Mouse (Mus musculus): Measurements from ENCODE around the gene Ppib.
A peak's percentile ranks its signal among the peaks of the same experiment; 100 is the strongest.

Gene Ppib

GRCm38 (mm10) chr9:66078072-66078471 lies 18.1 kb downstream of the Ppib start:
- no peak for DNase-seq (ENCODE audit: low read depth)

DNA sequence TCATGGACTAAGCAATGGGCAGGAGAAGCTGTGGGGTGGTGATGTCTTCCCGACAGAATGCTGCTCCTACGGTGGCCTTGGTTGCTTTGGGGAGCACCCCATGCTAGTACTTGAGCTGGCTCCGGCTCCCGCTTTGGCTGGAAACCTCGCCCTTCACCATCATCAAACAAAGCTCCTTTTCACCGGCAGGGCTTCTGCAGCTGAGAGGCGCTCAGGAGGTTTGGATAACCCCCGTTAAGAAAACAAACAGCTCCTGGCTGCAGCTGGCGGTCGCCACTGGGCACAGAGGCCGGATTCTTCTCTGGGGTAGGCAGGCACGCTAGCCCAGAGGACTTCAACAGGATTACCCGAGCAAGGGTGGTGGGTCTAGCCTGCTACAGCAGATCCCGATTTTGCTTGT lies 18.5 kb downstream of the Ppib start:
- peak; percentile 86 for DNase-seq (ENCODE audit: low read depth)

DNA sequence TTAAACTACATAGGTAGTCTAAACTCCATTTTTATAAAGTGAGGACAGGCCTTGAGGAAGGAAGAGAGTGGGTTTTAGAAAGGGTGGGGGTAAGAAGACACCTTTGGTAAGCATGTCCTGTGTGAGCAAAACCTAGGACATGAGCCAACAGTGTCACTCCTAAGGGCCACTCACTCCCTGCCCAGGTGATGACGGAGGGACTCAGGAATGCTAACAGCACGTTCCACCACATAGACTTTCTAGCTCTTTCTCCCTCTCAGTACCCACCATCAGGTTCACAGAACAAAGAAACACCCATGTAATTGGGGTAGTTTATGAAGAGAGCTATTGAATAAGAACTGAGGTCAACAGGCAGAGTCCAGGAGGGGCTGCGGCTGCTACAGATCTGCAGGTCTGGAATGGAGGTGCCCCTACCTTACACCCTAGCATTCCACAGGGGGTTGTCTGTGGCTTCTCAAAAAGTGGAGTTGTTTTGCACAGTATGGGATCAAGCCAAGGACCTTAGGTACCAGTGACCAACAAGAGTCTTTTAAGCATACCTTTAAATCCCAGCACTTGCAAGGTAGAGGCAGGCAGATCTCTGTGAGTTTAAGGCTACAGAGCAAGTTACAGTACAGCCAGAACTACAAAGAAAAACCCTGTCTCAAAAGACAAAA lies 20.9 kb downstream of the Ppib start:
- DNase-seq (ENCODE audit: low read depth): no peak

GRCm38 (mm10) chr9:66081999-66082398 lies 22.0 kb downstream of the Ppib start:
- no peak for DNase-seq (ENCODE audit: low read depth)

DNA sequence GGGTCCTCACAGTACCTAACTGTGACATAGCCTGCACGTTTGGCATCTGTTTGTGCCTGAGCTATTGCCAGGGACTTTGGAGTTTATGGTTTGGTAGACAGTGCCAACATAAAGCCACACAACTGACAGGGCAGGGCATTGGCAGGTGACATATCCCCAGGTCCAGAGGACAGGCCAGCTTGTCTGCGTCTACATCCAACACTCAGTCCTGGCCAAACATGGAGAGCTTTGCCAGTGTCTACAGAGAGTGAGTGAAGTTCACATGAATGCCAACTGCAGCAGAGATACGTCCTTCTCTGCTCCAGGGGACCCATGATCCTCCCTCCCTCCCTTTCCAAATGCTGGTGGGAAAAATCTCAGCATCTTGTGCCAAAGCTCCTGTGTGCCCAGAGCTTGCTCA lies 24.1 kb downstream of the Ppib start:
- no peak for DNase-seq (ENCODE audit: low read depth)

GRCm38 (mm10) chr9:66087062-66087461 lies 27.0 kb downstream of the Ppib start:
- DNase-seq (ENCODE audit: low read depth): no peak

DNA sequence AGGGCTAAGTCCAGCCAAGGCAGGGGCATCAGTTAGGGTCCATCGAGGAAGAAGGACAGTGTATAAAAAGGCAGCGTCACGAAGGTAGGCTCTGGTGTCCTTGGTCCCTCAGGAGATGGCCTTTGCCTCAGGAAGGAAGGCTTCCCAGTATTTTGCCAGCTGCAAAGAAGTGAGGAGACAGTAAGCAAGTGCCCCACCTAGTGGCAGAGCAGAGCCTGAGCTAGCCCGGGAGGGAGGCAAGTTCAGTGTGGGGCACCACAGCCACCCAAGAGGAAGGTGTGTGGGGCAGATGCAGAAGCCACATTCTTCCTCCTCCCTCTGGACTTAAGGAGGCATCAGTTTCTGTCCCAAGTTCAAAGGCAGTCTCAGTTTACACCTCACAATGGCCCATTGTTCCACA lies 28.4 kb downstream of the Ppib start:
- no peak for DNase-seq (ENCODE audit: low read depth)

- no peak for DNase-seq (ENCODE audit: low read depth)
Observed at GRCm38 (mm10) chr9:66090593-66091244, 30.7 kb downstream of the Ppib start.

- no peak for DNase-seq (ENCODE audit: low read depth)
Observed at GRCm38 (mm10) chr9:66091327-66092231, 31.6 kb downstream of the Ppib start.

- DNase-seq (ENCODE audit: low read depth): no peak
Observed at GRCm38 (mm10) chr9:66092664-66093063, 32.6 kb downstream of the Ppib start.

GRCm38 (mm10) chr9:66101577-66101976 lies 41.6 kb downstream of the Ppib start:
- DNase-seq (ENCODE audit: low read depth): no peak

DNA sequence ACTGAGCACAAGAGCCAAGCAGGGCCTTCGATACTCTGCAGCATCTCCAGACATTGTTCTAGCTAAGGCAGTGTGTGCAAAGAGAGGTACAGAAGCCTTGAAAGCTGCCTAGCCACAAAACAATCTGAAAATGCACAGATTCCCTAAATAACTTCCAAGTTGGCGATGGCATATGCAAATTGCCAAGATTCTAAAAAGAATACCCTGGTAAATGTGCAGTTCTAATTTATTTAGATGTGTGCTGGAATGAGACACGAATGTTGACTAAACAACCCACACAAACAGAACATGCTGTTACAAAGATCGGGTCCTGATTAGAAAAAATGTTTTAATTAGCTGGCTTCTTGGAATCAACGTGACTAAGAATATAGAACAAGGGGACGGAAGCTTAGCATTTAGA lies 42.6 kb downstream of the Ppib start:
- DNase-seq (ENCODE audit: low read depth): no peak

DNA sequence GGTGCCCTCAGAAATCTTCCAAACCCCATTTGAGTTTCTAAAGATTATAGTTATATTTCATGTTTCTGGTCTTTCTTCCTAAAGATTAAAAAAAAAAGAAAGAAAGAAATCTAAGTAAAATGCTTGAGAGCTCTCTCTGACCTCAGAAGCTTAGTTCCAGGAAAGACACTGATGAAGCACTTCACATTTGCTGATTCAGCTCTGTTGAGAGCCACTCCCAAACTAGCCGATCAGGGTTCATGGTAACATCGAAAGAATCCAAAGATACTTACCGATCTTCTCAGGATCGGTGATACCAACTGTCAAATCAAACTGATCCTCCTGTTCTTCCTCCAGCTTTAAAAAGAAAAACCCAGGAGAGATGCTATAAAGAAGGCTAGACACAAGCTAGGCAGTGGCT lies 44.6 kb downstream of the Ppib start:
- no peak for DNase-seq (ENCODE audit: low read depth)

GRCm38 (mm10) chr9:66105168-66105567 lies 45.1 kb downstream of the Ppib start:
- DNase-seq (ENCODE audit: low read depth): no peak

DNA sequence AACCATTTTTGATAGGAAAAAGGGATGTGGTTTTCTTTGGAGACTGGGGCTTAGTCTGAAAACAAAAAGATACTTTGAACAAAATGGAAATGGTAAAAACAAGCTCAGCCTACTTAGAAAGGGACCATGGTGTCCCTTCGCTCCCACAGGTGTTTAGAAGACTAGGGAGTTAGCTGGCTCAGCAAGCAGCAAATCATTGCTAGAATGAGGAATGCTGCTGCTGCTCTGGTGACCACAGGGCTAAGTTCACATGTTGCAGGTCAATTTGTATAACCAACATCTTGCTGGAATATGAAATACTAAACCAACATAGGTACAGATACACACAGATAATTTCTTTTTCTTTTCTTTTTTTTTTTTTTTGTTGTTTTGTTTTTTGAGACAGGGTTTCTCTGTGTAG lies 49.6 kb downstream of the Ppib start:
- DNase-seq (ENCODE audit: low read depth): no peak

- no peak for DNase-seq (ENCODE audit: low read depth)
Observed at GRCm38 (mm10) chr9:66110126-66110525, 50.1 kb downstream of the Ppib start.

- no peak for DNase-seq (ENCODE audit: low read depth)
Observed at GRCm38 (mm10) chr9:66110611-66111379, 50.8 kb downstream of the Ppib start.

- no peak for DNase-seq (ENCODE audit: low read depth)
Observed at GRCm38 (mm10) chr9:66114341-66114740, 54.3 kb downstream of the Ppib start.
